Mouse (Mus musculus) regulatory T cell (primary cell): ENCODE measurements around the gene Cltb.

Source experiments
- in situ Hi-C: fragments of 300-600 bp; cut with MboI, MseI; formaldehyde crosslinking; loops from one replicate; pipeline ENCODE4 v1.15.1; 2025; ENCODE audit warnings: high pct_unique_total_duplicates

Cltb gene

GRCm38 (mm10) chr13:54564232-54565200, 46.6 kb downstream of the Cltb start:
- in situ Hi-C loops, result loop anchor here (5.0 kb wide), 1 partner anchor 107 kb away; no protein-coding TSS in a partner anchor

- in situ Hi-C loops, result loop anchor here (5.0 kb wide), 1 partner anchor 105 kb away; no protein-coding TSS in a partner anchor
These were observed 48.6 kb downstream of the Cltb start for GRCm38 (mm10) chr13:54562562-54562961.

GRCm38 (mm10) chr13:54560608-54561007, 50.5 kb downstream of the Cltb start:
- in situ Hi-C loops, result loop anchor here (5.0 kb wide), 1 partner anchor 103 kb away; no protein-coding TSS in a partner anchor

DNA sequence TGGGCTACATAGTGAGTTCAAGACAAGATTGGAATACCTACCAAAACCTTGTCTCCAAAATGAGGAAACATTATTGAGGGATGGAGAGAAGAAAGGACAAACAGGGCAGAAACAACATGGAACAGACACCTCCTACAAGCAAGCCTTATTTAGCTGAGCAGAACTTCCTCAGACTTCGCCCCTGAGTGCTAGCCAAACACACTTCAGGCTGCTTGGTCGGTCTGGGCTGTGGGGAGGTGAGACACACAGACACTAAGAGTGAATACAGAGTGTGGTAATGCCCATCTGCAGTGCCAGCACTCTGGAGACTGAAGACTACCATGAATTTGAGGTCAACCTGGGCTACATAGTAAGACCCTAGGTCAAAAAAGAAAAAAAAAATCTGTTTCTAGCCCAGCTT, 51.5 kb downstream of the Cltb start:
- in situ Hi-C loops, result loop anchor here (5.0 kb wide), 1 partner anchor 102 kb away; no protein-coding TSS in a partner anchor

DNA sequence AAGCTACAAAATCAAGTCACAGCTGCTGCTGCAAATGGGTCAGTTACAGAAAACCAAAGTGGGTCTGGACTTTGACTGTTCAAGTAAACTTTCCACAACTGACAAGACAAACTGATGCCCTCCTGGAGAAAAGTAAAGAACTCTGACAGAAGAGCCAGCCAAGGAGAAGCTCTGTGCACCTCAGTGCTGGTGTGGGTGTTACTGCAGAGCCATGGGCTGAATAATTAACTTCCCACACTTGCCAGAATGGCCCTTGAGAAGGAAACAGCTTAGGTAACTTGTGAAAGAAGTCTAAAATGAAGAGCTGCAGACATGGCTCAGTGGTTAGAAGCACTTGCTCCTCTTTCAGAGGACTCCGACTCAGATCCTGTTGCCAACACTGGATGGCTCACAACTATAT, 53.5 kb downstream of the Cltb start:
- in situ Hi-C loops, result no loop called here

- in situ Hi-C loops, result no loop called here
These were observed 54.3 kb downstream of the Cltb start for GRCm38 (mm10) chr13:54556796-54557195.

GRCm38 (mm10) chr13:54556176-54556575, 55.0 kb downstream of the Cltb start:
- in situ Hi-C loops, result no loop called here

DNA sequence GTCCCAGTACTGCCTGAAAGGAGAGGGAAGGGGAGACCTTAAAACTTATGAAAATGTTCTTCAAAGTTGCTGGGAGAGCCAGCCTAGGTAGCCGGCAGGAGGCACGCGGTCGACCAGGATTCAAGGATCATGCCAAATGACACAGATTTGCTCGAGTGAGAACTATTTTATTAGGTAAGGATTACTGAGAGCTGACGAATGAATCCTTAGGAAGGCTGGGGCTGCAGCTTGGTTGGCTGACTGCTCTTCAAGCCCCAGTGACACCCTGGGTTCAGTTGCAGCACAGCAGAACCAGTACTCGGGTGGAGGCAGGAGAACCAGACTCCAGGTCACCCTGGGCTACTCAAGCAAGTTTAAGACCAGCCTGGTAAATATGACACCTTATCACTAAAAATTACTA, 63.1 kb downstream of the Cltb start:
- in situ Hi-C loops, result no loop called here
